Mouse (Mus musculus): ENCODE results near the gene Kti12.

Kti12 gene

DNA sequence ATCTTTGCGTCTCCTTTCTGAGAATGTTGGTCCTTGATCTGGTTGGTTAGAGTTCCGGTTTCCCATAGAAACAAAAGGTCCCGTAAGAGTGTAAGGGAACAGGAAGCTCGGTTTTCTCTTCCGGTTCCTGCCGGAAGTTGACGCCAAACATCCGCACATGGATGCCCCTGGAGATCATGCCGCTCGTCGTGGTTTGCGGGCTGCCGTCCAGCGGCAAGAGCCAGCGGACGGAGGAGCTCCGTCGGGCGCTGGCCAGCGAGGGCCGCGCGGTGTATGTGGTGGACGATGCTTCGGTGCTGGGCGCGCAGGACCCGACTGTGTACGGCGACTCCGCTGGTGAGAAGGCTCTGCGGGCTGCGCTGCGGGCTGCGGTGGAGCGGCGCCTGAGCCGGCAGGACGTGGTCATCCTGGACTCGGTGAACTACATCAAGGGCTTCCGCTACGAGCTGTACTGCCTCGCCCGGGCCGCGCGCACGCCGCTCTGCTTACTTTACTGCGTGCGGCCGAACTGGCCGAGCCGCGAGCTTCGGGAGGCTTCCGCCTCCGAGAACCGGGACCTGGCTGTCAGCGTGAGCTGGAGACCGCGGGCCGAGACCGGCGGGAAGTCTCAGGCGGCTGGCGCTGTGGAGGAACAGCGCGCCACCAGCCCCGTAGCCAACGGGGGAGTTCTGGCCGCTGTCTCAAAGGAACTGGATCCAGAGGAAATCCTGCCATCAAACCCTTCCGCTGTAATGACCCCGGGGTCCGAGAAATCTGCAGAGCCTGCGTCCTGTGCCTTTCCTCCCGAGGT, at the start of gene Kti12:
Gene Kti12 (plus strand): TSS at position 71 of the 790 bp plus-strand sequence.
- DNase-seq: peak; percentile 75

DNA sequence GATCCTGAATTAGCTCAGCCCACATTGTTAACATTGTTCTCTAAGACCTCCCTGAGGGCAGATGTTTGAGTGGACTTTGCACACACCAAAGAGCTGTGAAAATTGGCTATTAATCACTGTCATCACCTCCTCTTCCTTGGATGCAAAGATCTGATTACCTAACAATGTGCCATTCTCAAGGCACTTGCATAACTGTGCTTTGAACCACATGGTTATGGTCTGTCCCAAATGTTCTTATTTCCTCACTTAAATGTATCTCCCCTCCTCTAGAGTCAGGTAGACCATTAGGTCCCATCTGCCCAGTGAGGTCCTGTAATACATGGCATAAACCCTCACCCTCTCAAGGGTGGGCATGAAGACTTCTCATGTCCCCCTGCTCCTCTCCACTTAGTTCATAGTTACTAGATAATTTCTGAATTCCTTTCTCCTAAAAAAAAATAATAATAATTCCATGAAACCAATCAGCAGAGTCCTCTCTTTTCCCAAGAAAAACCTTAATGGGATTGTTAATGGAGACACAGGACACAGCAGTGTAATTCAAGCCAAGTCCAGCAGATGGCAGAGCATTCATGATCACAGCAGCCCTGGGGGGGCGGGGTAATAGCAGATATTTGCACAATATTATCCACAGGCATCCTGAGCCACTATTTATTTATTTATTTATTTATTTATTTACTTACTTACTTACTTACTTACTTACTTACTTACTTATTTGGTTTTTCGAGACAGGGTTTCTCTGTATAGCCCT, 49.3 kb upstream of the Kti12 start:
- DNase-seq: peak; percentile 74

DNA sequence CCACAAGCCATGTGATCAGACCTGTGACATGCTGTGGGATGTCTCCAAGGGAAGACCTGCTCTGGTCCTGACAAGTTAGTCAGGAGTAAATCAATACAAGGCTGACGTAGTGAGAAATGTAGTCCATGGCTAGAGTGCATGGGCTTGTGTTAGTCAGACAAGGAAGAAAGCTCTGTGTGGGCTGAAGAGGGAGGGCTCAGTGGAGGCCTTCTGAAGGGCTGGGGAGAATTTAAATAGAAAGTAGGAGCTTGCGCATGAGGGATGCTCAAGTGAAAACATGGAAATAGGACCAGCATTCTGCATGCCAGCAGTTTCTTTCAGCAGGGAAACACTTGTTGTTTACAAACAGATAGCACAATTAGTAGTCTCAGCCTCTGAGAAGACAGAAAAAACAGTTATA, 44.0 kb upstream of the Kti12 start:
- no peak for DNase-seq

DNA sequence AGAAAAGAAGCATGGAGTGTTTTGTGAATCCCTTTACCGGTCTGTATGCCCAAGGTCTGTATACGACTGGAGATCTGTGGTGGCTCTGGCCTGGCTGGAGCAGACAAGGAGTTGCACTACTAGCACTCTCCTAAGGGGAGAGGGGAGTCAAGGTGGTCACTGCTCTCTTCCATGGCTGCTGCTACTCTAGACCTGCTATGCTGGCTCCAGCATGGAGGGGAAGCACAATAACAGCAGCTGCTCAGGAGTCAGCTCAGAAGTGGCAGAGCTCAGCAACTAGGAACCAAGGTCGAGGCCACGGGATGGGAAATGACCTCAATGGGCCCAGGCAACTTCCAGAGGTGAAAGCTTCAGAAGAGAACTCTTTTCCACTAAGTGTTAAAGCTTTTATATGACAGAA, 36.4 kb upstream of the Kti12 start:
- no peak for DNase-seq

DNA sequence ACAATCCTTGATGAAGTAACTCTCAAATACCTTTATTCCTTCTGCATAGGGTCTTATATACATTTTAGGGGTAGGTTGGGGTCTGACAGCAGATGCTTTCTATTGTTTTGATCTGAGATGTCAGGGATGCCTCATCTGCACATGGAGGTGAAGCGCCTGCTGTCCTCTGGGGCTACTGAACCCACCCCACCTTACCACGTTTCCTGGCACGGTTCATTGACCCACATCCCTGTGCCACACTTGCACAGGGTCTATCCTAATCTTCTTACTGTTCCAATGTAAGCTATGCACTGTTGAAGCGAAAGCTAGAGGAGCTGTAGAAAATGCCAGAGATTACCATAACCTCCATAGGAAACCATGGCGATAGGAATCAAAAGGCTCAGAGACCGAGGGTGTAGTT, 36.0 kb upstream of the Kti12 start:
- no peak for DNase-seq

DNA sequence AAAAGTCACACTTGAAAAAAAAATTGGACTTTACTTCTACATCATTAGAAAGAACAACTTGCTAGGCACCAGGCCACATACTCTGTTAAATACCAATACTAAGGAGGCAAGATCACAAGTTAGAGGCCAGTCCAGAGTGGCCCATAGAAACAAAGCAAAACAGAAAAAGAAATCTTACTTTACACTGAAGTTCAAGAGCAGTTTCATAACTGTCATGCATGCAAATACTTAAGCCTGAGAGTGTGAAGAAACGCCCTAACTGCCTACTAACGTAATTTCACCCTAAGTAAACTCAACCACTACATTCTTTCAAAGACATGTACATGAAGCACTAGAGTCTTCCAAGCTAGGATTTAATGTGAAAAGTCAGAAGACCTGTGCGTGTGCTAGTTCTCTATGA, 21.9 kb upstream of the Kti12 start:
- no peak for DNase-seq

DNA sequence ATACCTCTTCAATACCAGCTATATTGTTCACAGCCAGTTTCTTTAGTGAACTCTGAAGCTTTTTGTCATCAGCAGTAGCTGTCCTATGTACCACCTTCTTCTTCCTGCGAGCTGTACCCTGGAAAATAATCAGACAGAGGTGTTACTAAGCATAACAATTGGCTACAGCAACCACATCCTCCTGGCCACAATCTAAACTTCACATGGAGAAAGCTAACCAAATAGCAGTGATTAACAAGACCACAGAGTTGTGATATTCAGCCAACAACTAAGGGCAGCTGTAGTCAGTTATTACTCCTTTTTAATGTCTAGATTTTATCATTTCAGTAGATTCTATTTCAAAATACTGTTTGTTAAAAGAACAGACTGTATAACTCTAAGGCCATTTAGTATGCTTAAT, 21.5 kb upstream of the Kti12 start:
- DNase-seq: no peak

DNA sequence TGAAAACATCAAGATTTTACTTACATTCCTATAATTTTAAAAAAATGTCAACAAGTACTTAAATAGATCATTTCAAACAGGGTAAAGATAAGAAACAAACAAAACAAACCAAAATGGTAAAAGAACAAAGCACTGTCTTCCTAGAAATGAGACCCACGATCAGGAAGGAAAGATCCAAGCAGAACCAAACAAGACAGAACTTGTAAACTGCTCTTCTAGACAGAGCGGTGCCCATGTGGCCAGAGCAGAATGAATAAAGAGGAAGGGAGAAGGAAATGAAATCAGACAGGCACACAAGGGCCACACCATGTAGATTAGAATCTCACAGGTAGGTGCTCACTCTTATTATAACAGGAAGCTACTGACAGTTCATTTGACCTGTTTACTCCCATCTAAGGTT, 20.9 kb upstream of the Kti12 start:
- DNase-seq: no peak

DNA sequence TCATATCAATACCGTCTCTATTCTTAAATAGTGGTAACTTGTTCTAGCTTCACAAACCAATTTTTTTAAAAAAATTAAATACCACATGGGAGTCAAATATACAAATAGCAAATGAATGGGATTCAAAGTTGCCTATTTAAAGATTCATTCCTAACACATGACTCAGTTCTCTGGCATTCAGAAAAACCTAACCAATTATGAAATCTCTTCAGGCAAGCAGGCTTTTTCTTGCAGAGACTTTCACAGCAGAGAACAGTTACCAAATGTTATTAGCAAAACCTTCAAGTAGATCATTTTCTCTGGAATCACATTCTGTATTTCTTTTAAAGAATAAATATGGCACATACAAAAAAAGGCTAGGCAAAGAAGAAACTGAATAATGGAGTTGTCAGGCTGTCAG, 16.9 kb upstream of the Kti12 start:
- DNase-seq: no peak

DNA sequence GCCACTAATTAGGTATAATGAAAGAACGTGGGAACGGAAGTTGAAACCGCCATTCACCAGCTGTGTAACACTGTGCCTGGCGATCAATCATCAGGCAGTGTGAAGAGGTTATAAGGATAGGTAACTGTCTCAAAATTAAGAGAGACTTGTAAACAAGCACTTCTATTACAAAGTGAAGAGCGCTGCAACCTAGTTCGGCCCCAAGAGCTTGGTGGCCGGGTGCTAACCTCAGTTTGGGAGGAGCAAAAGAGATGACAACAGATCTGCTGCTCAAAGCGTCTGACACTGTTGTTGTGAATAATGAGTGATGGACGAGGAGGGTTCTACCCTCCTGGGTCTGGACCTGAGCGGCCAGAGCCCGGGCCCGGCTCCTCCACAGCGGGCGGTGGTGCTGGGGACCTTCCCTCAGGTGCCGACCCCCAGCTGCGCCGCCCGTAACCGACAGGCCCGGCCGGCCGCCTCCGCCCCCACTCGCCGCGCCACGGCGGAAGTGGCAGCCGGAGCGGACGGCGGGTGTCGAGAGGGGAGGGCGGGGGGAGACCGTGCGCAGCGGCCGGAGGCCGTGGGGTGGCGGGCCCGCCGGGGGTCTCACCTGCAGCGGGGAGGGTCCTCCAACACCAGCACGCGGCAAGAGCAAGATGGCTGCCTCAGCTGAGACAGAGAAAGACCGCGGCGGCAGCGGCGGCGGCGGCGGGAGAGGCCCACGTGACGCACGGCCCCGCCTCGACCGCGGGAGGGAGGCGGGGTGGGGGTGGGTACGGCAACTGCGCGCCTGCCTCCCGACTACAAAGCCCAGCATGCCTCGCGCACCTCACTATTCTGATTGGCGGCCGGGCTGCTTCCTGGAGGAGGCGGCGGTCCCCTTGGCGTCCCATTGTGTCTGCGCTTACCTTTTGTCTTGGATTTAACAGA, 14.4 kb upstream of the Kti12 start, which contains the start of gene Btf3l4:
Gene Btf3l4 (minus strand): TSS at position 699 of the 912 bp plus-strand sequence.
- peak; percentile 92 for DNase-seq

DNA sequence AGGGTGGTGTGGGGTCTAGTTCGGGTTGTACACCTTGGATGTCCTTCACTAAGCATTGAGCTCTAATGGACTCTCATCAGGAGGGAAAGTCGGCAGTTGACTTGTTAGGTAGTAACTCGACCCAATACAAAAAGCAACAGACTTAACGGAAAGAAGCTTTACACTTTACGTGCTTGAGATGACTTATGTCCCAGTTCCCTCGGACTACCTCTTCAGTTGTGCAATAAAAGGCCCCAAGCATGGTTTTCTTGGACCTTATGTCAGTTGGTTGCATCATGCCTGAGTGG, 13.8 kb upstream of the Kti12 start:
- DNase-seq: no peak

DNA sequence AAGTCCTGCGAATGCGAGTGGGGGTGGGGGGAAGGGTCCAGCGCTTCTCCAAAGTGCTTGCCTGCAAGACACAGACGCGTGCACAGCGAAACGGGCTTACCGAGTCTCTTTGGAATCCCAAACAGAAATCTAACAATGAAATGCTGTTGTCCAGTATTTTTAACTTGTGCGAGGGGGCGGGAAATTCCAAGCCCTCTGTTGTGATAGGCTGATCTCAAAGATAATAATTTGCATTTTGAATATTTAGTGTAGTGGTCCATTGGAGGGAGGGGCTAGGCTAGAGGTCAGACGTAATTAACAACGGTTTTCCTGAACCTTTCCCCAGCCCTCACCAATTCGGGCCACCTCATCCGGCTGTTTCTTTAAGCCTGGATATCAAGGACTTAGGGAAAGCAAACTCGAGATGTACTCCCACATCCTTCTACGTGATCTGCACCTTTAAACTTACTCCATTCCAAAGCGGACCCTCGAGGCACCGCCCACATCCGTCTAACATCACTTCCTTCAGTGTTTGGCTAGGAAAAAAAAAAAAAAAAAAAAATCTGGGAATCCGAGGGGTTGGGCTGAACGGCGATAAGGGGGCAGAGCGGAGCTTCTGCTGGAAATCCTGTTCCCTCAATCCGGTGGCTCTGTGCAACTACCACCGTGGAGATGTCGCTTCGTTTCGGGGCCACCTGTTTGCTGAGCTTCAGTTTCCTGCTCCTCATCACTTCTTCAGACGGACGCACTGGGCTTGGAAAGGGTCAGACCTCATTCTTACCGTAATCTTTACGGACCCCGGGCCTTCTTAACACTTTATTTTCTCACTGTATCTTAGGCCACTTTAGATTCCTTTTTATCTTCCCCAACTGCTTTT, 13.2 kb upstream of the Kti12 start, which contains the start of gene Txndc12:
Gene Txndc12 (plus strand): TSS at position 487 of the 856 bp plus-strand sequence.
- peak; percentile 81 for DNase-seq

DNA sequence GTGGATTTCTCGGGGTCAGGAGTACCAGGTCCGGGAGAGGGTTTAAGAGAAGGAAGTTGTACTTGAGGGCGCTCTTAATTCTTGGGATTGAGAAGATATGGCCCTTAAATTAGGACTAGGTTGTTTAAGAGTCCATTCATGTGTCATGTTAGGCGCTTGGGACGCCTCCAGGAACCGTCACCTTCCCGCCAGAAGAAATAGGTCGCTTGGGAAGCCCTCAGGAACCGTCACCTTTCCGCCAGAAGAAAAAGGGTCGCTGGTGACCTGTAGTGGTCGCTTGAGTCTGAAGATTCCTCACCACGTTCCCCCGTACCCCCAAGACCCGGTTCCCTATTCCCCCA, 12.6 kb upstream of the Kti12 start:
- DNase-seq: peak; percentile 20

DNA sequence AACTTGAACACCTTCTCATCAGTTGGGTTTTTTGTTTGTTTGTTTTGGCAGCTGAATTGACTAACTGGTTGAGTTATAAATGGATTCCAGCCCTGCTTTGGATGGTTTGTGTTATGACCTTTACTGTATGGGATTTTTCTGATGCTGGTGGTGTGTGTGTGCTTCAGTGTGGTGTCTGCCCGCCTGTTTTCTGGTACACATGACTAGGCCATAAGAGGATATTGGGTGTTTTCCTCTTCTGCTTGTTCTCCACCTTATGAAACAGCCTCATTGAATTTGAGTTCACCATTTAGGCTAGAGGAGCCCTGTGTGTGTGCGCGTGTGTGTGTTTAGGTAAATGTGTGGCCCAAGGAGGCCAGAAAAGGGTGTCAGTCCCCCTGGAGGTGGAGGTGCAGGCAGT, 12.1 kb upstream of the Kti12 start:
- peak; percentile 18 for DNase-seq

DNA sequence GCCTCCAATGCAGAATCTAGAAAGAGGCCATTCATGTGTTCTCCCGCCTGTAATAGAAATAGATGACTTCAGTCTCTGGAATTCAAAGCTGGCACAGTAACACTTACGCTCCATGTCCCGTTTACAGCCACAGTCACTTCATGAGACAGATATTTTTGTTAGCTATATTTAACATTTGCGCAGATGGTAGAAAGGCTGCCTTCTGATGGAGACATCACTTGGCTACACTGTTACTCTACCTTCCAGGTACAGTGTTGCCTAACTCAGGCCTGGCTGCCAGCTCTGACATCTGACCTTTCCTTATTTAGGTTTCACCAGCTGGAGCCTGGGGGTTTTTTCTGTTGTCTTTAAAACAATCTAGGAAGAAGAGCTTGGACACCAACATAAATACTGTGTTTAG, 9.6 kb upstream of the Kti12 start:
- no peak for DNase-seq

DNA sequence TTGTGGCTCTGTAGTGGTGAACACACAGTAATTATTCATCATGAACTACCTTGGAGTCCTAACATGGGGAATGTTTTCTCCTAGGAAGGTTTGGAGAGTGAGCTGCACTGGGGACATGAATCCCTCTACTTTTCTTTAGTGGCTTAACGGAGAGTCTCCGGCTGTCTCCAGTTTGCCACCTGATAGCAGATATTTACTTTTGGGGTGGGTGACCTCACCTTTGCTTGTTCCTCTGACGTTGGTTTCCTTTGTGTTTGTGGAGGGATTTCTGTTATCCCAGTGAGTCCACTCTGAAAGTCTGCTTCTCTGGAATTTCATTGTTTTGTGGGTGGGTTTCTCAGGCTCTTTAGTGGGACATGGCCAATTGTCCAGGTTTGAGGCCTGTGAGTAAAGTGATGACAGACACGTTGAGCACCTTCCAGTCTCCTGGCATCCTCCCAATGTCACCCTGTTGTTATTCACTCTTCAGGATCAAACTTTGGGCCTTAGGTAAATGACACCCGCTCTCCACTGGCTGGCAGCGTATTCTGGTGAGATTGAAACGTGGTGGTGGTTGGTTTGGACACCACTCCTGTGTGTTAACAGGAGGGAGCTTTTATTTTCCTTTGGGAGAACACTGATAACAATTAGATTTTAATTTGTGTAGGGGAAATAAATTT, 5.5 kb upstream of the Kti12 start:
- no peak for DNase-seq

DNA sequence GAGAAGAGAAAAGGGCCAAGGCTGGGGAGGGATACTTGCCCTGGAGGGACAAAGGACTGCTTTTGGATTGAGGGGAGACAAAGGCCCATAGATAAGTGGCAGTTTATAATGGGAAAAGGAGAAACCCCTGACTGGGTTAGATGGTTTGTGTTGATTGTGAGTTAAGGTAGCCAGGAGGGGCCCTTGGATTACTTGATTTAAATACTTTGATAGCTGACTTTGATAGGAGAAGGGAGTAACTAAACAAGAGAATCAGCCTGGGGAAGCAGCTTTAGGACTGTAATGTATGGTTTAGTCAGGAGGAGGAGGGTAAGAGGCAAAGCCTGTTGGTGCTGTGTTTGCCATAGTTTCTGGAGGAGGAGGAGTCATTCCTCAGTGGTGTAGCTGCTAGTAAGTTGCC, 4.2 kb upstream of the Kti12 start:
- DNase-seq: no peak

DNA sequence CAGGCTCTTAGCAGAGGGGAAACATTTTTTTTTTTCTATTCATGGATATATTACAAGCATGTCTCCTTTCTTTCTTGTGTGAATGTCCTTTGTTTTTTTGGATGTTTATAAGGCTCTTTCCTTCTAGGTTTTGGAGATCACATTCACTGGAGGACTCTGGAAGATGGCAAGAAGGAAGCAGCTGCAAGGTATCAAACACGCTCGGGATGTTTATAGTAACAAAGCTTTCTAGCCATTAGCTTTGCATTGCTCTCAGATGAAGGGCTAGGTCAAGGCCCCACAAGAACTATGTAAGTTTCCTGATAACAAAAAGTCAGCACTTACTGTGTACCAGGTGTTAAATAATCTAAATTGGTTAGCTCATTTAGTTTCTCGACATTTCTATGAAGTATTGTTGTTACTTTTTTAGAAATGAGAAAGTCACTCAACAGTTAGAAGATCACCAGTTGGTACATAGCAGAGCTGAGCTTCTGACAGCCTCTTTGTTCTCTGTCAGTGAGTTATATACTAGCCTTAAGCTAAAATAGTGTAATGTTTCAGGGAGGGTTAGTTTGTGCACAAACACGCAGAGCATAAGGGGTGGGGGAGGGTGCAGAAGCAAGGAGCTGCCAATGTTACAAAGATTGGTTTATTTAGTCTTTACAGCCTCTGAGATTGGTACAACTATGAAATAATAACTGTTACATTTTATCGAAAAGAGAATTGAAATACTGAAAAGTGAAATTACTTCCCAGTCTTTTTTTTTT, 1.6 kb upstream of the Kti12 start:
- DNase-seq: no peak

DNA sequence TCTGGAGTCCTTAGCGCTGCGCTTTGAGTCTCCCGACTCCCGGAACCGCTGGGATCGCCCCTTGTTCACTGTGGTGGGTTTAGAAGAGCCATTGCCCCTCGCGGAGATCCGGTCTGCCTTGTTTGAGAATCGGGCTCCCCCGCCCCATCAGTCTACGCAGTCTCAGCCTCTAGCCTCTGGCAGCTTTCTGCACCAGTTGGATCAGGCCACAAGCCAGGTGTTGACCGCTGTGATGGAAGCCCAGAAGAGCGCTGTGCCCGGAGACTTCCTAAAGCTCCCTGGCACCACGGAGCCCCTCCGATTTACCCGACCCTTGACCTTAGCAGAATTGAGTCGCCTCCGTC, 892 bp downstream of the Kti12 start, which contains the start of gene A730015C16Rik:
Gene A730015C16Rik (minus strand): TSS at position 115 of the 344 bp plus-strand sequence.
- peak; percentile 51 for DNase-seq

DNA sequence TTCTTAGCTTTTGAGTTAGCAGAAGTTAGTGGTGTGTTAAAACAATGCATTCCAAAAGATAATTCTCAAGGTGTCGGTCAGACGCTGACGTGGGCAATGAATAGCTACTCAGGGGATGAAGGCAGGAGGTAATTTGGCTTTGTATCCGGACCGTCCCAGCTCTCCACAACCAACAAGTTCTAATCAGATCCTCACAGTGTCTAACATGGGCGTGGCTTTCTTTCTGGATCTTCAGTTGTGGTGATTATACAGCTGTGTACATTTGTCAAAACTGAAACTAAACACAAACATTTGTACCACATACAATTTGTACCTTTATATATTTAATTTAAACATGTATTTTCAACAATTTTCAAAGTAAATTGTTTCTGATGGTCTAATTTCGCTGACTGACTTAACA, 19.2 kb downstream of the Kti12 start:
- no peak for DNase-seq

DNA sequence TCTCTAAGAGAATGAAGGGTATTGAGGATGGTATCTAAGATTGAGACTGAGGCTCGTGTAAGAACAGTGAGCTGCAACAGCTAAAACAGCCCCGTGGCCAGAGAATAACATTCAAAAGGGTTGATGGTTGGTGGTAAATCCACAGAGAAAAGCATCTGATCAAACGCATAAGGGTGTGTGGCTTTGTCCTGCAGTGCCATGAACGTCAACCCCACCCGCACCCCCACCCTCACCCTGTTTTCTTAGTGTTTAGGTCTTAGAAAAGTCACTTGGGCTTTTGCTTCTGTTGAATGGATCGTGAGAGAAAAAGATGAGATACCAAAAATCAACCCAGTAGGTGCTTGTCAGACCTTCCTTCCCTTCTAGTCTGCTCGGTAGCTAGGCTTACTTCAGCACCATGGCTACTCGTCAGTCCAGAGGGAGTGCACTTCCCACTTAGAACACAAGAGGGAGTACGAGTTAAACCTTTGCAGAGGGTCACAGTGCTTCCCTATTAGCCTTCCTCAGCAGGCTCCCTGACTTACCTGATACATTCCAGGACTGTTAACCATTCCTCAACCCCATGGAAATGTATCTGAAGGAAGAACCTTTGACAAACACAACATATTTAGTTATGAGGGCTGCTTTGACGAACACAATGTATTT, 22.3 kb downstream of the Kti12 start:
- DNase-seq: peak; percentile 77
